Mouse (Mus musculus) embryonic facial prominence, embryonic 11.5 days (tissue): ENCODE measurements around the gene Senp3. TPM values are rescaled to one million over a fixed set of nuclear protein-coding genes. Genes with fewer than 3 reads are reported as not detected.

Experiments used
- ATAC-seq: fragments of 200-750 bp; cut with Nextera tagmentation; replicated peaks from 2 replicates; pipeline ENCODE4 v1.8.0; 2017; ENCODE audit warnings: low read depth; ENCODE audit not compliant: insufficient number of reproducible peaks, low FRiP score, low TSS enrichment
- DNase-seq: peaks from one replicate; pipeline ENCODE4 v3.0.0-alpha.2; 2015; ENCODE audit warnings: low spot score
- H3K27ac ChIP-seq: fragments of 300-500 bp; sonication (generic); replicated peaks from 2 replicates; pipeline ENCODE4 v1.5.1; 2014; ENCODE audit warnings: mild to moderate bottlenecking, low read depth, low read length, control low read depth
- H3K27me3 ChIP-seq: fragments of 300-500 bp; sonication (generic); 2 replicates; pipeline ENCODE4 v1.6.1; 2014; ENCODE audit warnings: mild to moderate bottlenecking, low read length, moderate library complexity, mixed read lengths; ENCODE audit not compliant: control insufficient read depth, insufficient read depth
- H3K36me3 ChIP-seq: fragments of 300-500 bp; sonication (generic); replicated peaks from 2 replicates; pipeline ENCODE4 v1.6.1; 2014; ENCODE audit warnings: low read depth, mild to moderate bottlenecking, low read length, moderate library complexity, mixed read lengths; ENCODE audit not compliant: control insufficient read depth, insufficient read depth
- H3K4me1 ChIP-seq: fragments of 300-500 bp; sonication (generic); 2 replicates; pipeline ENCODE4 v1.6.1; 2014; ENCODE audit warnings: low read length, mixed read lengths; ENCODE audit not compliant: control insufficient read depth, insufficient read depth
- H3K4me2 ChIP-seq: fragments of 300-500 bp; sonication (generic); 2 replicates; pipeline ENCODE4 v1.6.1; 2014; ENCODE audit warnings: low read depth, mild to moderate bottlenecking, control low read depth, low read length, moderate library complexity
- H3K4me3 ChIP-seq: fragments of 300-500 bp; sonication (generic); 2 replicates; pipeline ENCODE4 v1.5.1; 2014; ENCODE audit warnings: low read depth, low read length, control low read depth
- H3K9ac ChIP-seq: fragments of 300-500 bp; sonication (generic); replicated peaks from 2 replicates; pipeline ENCODE4 v1.6.1; 2014; ENCODE audit warnings: mild to moderate bottlenecking, control low read depth, low read length
- H3K9me3 ChIP-seq: fragments of 300-500 bp; sonication (generic); replicated peaks from 2 replicates; pipeline ENCODE4 v1.6.1; 2016; ENCODE audit warnings: mild to moderate bottlenecking, low read length, inconsistent platforms, mixed read lengths; ENCODE audit not compliant: control insufficient read depth
- WGBS: fragments of 180-500 bp; shearing (Covaris S2); extraction: QIAGEN DNeasy Blood & Tissue Kit; methylation state at CpG from one replicate; pipeline ENCODE4 v1.1.7; 2014; 5-methylcytosine and 5-hydroxymethylcytosine counted together
- polyA plus RNA-seq: library from polyadenylated mRNA; unstranded; fragments of >200 nt; fragmentation: Nextera tagmentation; extraction: Ambion mirVana; gene quantifications from 2 replicates; pipeline ENCODE4 v1.2.1, GENCODE M21; 2014

The Senp3 gene
- polyA plus RNA-seq, 1 experiment from 2014 or later, result 108 TPM

GRCm38 (mm10) chr11:69716953-69717352 lies 35.1 kb upstream of the Senp3 start:
- no peak overlapping the region for H3K27ac ChIP-seq
- no peaks in the 10 kb centered on the region for H3K27me3 ChIP-seq
- peaks cover 2% of the 10 kb centered on the region; the same call in 1 of the 2 replicates for H3K4me1 ChIP-seq
- H3K4me3 ChIP-seq, result no peak overlapping the region
- no peak overlapping the region for H3K4me2 ChIP-seq
- H3K9ac ChIP-seq, result no peak overlapping the region
- DNase-seq (no peak), ATAC-seq (no peak)
- H3K36me3 ChIP-seq, result no peaks in the 10 kb centered on the region
- WGBS, result 62% methylated on average over 4 of the region's 4 CpGs
- no peaks in the 10 kb centered on the region for H3K9me3 ChIP-seq

GRCm38 (mm10) chr11:69715929-69716328 lies 34.0 kb upstream of the Senp3 start:
- DNase-seq, result peak; percentile 79
- Histone ChIP-seq H3K4me2 (no peak overlapping the region), H3K4me3 (no peak overlapping the region), H3K27me3 (no peaks in the 10 kb centered on the region), H3K36me3 (no peaks in the 10 kb centered on the region), H3K9me3 (no peaks in the 10 kb centered on the region), H3K27ac (peak overlapping the region; percentile 42; the same call in 1 of the 2 replicates), H3K9ac (no peak overlapping the region), H3K4me1 (peaks cover 2% of the 10 kb centered on the region; the same call in 1 of the 2 replicates)
- 24% methylated on average over 5 of the region's 5 CpGs for WGBS
- ATAC-seq, result no peak

- Histone ChIP-seq H3K27ac (peak overlapping the region; percentile 42), H3K9me3 (no peaks in the 10 kb centered on the region), H3K9ac (no peak overlapping the region), H3K4me2 (no peak overlapping the region), H3K4me3 (no peak overlapping the region), H3K36me3 (no peaks in the 10 kb centered on the region), H3K27me3 (no peaks in the 10 kb centered on the region), H3K4me1 (peaks cover 2% of the 10 kb centered on the region; the same call in 1 of the 2 replicates)
- WGBS, result 57% methylated on average over 9 of the region's 9 CpGs
- no peak for ATAC-seq
- DNase-seq, result peak; percentile 56
Observed at GRCm38 (mm10) chr11:69715482-69715881, 33.6 kb upstream of the Senp3 start.

- Histone ChIP-seq H3K27me3 (no peaks in the 10 kb centered on the region), H3K4me3 (no peak overlapping the region), H3K9me3 (no peaks in the 10 kb centered on the region), H3K4me2 (no peak overlapping the region), H3K4me1 (peaks cover 2% of the 10 kb centered on the region; the same call in 1 of the 2 replicates), H3K36me3 (no peaks in the 10 kb centered on the region), H3K9ac (no peak overlapping the region), H3K27ac (no peak overlapping the region)
- 35% methylated on average over 18 of the region's 18 CpGs for WGBS
- peak; percentile 82 for DNase-seq
- no peak for ATAC-seq
Observed at GRCm38 (mm10) chr11:69714636-69715329, 32.9 kb upstream of the Senp3 start.

GRCm38 (mm10) chr11:69712954-69713672 lies 31.2 kb upstream of the Senp3 start:
- H3K4me1 ChIP-seq, result no peaks in the 10 kb centered on the region

GRCm38 (mm10) chr11:69711082-69711481 lies 29.2 kb upstream of the Senp3 start:
- Histone ChIP-seq H3K27me3 (no peaks in the 10 kb centered on the region), H3K4me2 (no peak overlapping the region), H3K9me3 (no peaks in the 10 kb centered on the region), H3K9ac (no peak overlapping the region), H3K36me3 (no peaks in the 10 kb centered on the region), H3K4me3 (no peak overlapping the region), H3K27ac (no peak overlapping the region), H3K4me1 (no peaks in the 10 kb centered on the region)
- ATAC-seq (no peak), DNase-seq (no peak)
- 78% methylated on average over 2 of the region's 2 CpGs for WGBS

More at GRCm38 (mm10) chr11:69712954-69713672, 31.2 kb upstream of the Senp3 start:
- Histone ChIP-seq H3K4me2 (no peak overlapping the region), H3K4me3 (no peak overlapping the region), H3K36me3 (no peaks in the 10 kb centered on the region), H3K27ac (no peak overlapping the region), H3K9me3 (no peaks in the 10 kb centered on the region), H3K9ac (no peak overlapping the region), H3K27me3 (no peaks in the 10 kb centered on the region)
- 62% methylated on average over 20 of the region's 20 CpGs for WGBS
- no peak for ATAC-seq
- no peak for DNase-seq

GRCm38 (mm10) chr11:69710470-69710869 lies 28.6 kb upstream of the Senp3 start:
- Histone ChIP-seq H3K4me2 (no peak overlapping the region), H3K9ac (no peak overlapping the region), H3K4me1 (no peaks in the 10 kb centered on the region), H3K27me3 (no peaks in the 10 kb centered on the region), H3K27ac (no peak overlapping the region), H3K4me3 (no peak overlapping the region), H3K9me3 (no peaks in the 10 kb centered on the region), H3K36me3 (no peaks in the 10 kb centered on the region)
- 78% methylated on average over 3 of the region's 3 CpGs for WGBS
- ATAC-seq (no peak), DNase-seq (no peak)
